Mouse (Mus musculus) bone marrow macrophage, adult 2 months (primary cell): ENCODE results near the gene Prkd2.

Source experiments
- CTCF ChIP-seq: IDR thresholded peaks from 2 replicates; pipeline ENCODE4 v1.5.1; 2012; ENCODE audit warnings: low read depth, mild to moderate bottlenecking, low read length, moderate library complexity
- POLR2A ChIP-seq: IDR thresholded peaks from 2 replicates; pipeline ENCODE4 v1.6.1; 2012; ENCODE audit warnings: mild to moderate bottlenecking, low read depth, low read length, borderline replicate concordance

GRCm38 (mm10) chr7:16875326-16875725 lies 32.6 kb downstream of the Prkd2 start:
- TF ChIP-seq CTCF (no peak), POLR2A (no peak)
